Mouse (Mus musculus): ENCODE results near the gene Mllt10. TPM values are rescaled to one million over a fixed set of nuclear protein-coding genes. Genes with fewer than 3 reads are reported as not detected.
A peak's percentile ranks its signal among the peaks of the same experiment; 100 is the strongest.

Gene Mllt10
- polyA plus RNA-seq, 1 experiment from 2014 or later, result 65.3 TPM

DNA sequence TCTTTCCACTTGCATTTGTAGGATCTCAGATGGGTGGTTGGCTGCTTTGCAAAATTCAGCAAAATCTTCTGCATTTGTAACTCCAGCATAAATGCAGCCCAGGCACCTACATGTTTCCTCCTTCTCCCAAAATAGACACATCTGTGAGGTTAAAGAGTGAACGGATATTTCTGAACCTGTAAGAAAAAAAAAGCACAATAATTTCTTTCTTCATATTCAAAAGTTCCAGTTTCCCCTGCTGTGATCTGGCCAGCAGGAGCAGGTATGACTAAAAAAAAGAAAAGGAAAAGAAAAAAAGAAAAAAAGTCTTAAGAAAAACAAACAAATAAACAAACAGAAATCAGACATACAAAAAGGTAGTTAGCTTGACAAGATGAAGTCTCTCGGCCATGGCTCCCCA lies 5.0 kb upstream of the Mllt10 start:
- no peaks in the 10 kb centered on the region for H3K27me3 ChIP-seq (ENCODE audit: low read depth, poor library complexity, severe bottlenecking)
- H3K36me3 ChIP-seq, result no peaks in the 10 kb centered on the region
- 17% methylated on average over 2 of the region's 2 CpGs for WGBS
- DNase-seq (ENCODE audit: low spot score), result no peak
- H3K27ac ChIP-seq, result peak overlapping the region; percentile 100
- peak overlapping the region; percentile 90 for H3K4me3 ChIP-seq
- no peaks in the 10 kb centered on the region for H3K9me3 ChIP-seq (replicated peaks)
- peaks cover 51% of the 10 kb centered on the region for H3K4me1 ChIP-seq

GRCm38 (mm10) chr2:18050541-18050985 lies 4.5 kb upstream of the Mllt10 start:
- Histone ChIP-seq H3K9me3 (replicated peaks) (no peaks in the 10 kb centered on the region), H3K4me1 (peaks cover 51% of the 10 kb centered on the region), H3K27me3 (ENCODE audit: low read depth, poor library complexity, severe bottlenecking) (no peaks in the 10 kb centered on the region), H3K36me3 (no peaks in the 10 kb centered on the region), H3K4me3 (peak overlapping the region; percentile 90), H3K27ac (peak overlapping the region; percentile 100)
- no peak for DNase-seq (ENCODE audit: low spot score)
- 9% methylated on average over 10 of the region's 10 CpGs for WGBS

DNA sequence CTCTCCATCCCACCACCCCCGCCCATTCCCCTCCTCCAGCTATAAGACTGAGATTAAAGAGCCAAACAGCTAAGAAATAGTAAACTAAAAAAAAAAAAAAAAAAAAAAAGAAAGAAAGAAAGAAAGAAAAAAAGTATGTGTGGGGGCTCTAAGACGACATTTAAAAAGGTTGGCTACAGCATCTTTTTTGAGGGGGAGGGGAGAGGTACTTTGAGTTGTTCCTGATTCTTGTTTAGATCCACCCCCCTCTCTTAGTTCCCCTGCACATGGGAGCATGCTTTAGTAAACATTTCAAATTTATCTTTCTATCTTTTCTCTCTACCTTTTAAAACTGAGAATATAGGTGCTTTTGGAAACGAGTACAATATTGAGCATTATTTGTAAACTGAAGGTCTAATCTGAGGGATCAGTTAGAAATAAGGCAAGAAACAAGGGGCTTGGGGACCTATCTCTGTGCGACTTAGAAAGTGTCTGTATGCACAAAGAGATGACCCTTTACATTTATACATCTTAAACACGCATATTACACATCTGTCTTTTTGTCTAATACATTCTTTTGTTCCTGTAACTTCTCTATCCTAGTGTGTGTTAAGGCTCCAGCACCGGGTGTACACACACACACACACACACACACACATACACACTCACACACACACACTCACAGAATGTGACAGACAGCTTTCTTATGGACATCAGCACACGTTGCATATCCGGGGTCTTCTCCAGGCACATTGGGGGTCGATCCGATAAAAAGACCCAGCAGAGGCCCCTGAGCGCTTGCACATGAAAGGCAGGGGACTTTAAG lies 3.8 kb upstream of the Mllt10 start:
- no peaks in the 10 kb centered on the region for H3K36me3 ChIP-seq
- H3K9me3 ChIP-seq (replicated peaks), result no peaks in the 10 kb centered on the region
- 18% methylated on average over 11 of the region's 11 CpGs for WGBS
- H3K27me3 ChIP-seq (ENCODE audit: low read depth, poor library complexity, severe bottlenecking), result no peaks in the 10 kb centered on the region
- H3K4me3 ChIP-seq, result peak overlapping the region; percentile 90
- DNase-seq (ENCODE audit: low spot score), result no peak
- H3K4me1 ChIP-seq, result peaks cover 51% of the 10 kb centered on the region
- H3K27ac ChIP-seq, result peak overlapping the region; percentile 100

GRCm38 (mm10) chr2:18051831-18052170 lies 3.2 kb upstream of the Mllt10 start:
- no peak for DNase-seq (ENCODE audit: low spot score)
- H3K4me3 ChIP-seq, result peak overlapping the region; percentile 90; the same call in 1 of the 2 replicates
- H3K36me3 ChIP-seq, result no peaks in the 10 kb centered on the region
- peak overlapping the region; percentile 100 for H3K27ac ChIP-seq
- H3K9me3 ChIP-seq (replicated peaks), result no peaks in the 10 kb centered on the region
- H3K4me1 ChIP-seq, result peaks cover 51% of the 10 kb centered on the region
- WGBS, result 37% methylated on average over 3 of the region's 3 CpGs
- H3K27me3 ChIP-seq (ENCODE audit: low read depth, poor library complexity, severe bottlenecking), result no peaks in the 10 kb centered on the region

DNA sequence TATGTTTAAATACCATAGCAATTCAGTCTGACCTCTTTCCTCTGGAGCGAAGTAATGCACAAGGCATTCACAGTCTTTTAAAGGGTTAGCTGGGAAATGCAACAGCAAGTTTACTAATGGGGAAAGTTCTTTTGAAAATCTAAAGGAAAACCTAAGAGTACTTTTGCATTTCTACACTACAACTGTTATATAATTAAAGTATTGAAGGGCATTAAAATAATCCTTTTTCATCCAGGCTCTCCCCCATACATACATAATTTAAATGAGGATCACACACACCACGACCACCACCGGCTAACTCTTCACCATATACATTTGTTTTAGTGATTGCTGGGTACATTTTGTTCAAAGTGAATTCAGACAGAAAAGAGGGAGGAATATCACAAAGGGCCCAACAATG lies 2.5 kb upstream of the Mllt10 start:
- Histone ChIP-seq H3K36me3 (no peaks in the 10 kb centered on the region), H3K4me1 (peaks cover 51% of the 10 kb centered on the region), H3K27me3 (ENCODE audit: low read depth, poor library complexity, severe bottlenecking) (no peaks in the 10 kb centered on the region), H3K27ac (peak overlapping the region; percentile 98; the same call in 1 of the 2 replicates), H3K4me3 (no peak overlapping the region), H3K9me3 (replicated peaks) (no peaks in the 10 kb centered on the region)
- WGBS, result 63% methylated on average over 3 of the region's 3 CpGs
- no peak for DNase-seq (ENCODE audit: low spot score)

GRCm38 (mm10) chr2:18053243-18053950 lies 1.6 kb upstream of the Mllt10 start:
- 32% methylated on average over 1 of the region's 1 CpGs for WGBS
- peaks cover 54% of the 10 kb centered on the region for H3K4me1 ChIP-seq
- peak overlapping the region; percentile 98 for H3K27ac ChIP-seq

GRCm38 (mm10) chr2:18053951-18054530 lies 996 bp upstream of the Mllt10 start:
- no peak overlapping the region; the same call in 1 of the 2 replicates for H3K4me3 ChIP-seq
- peak overlapping the region; percentile 98 for H3K27ac ChIP-seq
- H3K27me3 ChIP-seq (ENCODE audit: low read depth, poor library complexity, severe bottlenecking), result no peaks in the 10 kb centered on the region
- H3K36me3 ChIP-seq, result no peaks in the 10 kb centered on the region
- DNase-seq (ENCODE audit: low spot score), result no peak
- no peaks in the 10 kb centered on the region for H3K9me3 ChIP-seq (replicated peaks)
- H3K4me1 ChIP-seq, result peaks cover 60% of the 10 kb centered on the region
- WGBS, result 26% methylated on average over 2 of the region's 2 CpGs

More at GRCm38 (mm10) chr2:18053243-18053950, 1.6 kb upstream of the Mllt10 start:
- Histone ChIP-seq H3K27me3 (ENCODE audit: low read depth, poor library complexity, severe bottlenecking) (no peaks in the 10 kb centered on the region), H3K4me3 (no peak overlapping the region), H3K36me3 (no peaks in the 10 kb centered on the region), H3K9me3 (replicated peaks) (no peaks in the 10 kb centered on the region)
- no peak for DNase-seq (ENCODE audit: low spot score)

DNA sequence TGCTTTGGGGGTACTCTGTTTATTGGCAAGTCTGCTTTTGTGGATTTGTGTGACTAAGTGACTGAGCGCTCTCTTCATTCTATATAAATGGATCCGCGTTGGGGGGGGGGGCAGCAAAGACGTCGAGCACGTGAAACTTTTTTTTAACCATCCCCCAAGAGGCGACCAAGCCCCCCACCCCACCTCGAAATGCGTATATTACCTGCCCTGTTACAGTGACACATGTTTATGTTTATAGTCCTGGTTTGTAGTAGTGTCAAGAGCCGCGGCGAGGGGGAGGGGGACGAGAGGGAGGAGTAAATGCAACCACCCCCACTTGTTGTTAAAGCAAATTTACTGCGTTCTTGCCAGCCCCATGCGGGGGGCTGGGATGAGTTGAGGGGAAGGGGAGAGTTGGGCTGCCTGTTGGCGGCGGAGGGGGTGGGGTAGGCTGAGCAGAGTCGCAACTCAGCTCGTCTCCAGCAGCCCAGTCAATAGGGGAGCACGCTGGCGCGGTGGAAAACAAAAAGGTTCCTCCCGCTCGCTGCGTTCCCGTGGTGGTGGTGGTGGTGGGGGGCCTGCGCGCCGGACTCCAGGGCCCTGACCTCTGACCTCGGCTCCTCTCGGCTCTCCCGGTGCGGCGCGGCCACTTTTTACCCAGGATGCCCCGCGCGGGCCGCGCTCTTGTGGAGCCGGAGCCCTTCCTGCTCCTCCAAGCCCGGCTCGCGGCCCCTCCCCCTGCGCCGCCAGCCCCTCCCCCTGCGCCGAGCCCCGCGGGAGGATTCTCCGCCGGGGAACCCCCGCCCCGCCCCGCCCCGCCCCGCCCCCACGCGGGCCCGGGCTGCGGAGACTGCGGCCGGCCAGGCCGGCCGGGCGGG lies 1.1 kb downstream of the Mllt10 start:
- H3K9me3 ChIP-seq (replicated peaks), result no peaks in the 10 kb centered on the region
- under 1% methylated on average over 58 of the region's 66 CpGs for WGBS
- peak overlapping the region; percentile 98 for H3K27ac ChIP-seq
- H3K36me3 ChIP-seq, result no peaks in the 10 kb centered on the region
- H3K27me3 ChIP-seq (ENCODE audit: low read depth, poor library complexity, severe bottlenecking), result no peaks in the 10 kb centered on the region
- H3K4me3 ChIP-seq, result peak overlapping the region; percentile 63
- peak; percentile 99 for DNase-seq (ENCODE audit: low spot score)
- peaks cover 49% of the 10 kb centered on the region for H3K4me1 ChIP-seq

DNA sequence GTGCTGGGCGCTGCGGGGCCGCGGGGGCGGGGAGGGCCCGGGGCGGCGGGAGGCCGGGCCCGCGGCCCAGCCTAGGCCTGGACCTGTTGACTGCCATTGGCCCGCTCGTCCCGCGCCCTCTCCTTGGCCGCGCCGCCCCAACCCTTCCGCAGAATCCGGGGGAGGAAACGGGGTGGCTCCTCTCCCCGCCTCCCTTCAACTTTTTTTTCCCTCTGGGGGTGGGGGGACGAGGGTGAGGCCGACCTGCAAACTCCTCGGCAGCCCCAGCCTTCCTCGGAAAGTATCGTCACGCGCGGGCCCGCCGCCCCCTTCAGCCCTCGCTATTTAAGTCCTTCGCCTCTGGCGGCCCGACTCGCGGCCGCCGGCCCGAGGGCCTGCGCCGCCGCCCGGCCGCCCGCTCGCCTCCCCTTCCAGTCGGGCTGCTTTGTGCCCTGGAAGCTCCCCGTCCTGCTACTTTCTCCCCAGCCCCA lies 1.8 kb downstream of the Mllt10 start:
- peak overlapping the region; percentile 63 for H3K4me3 ChIP-seq
- peak; percentile 93 for DNase-seq (ENCODE audit: low spot score)
- no peaks in the 10 kb centered on the region for H3K36me3 ChIP-seq
- H3K9me3 ChIP-seq (replicated peaks), result no peaks in the 10 kb centered on the region
- no peaks in the 10 kb centered on the region for H3K27me3 ChIP-seq (ENCODE audit: low read depth, poor library complexity, severe bottlenecking)
- peaks cover 43% of the 10 kb centered on the region for H3K4me1 ChIP-seq
- peak overlapping the region; percentile 98 for H3K27ac ChIP-seq
- 0% methylated on average over 41 of the region's 50 CpGs for WGBS

DNA sequence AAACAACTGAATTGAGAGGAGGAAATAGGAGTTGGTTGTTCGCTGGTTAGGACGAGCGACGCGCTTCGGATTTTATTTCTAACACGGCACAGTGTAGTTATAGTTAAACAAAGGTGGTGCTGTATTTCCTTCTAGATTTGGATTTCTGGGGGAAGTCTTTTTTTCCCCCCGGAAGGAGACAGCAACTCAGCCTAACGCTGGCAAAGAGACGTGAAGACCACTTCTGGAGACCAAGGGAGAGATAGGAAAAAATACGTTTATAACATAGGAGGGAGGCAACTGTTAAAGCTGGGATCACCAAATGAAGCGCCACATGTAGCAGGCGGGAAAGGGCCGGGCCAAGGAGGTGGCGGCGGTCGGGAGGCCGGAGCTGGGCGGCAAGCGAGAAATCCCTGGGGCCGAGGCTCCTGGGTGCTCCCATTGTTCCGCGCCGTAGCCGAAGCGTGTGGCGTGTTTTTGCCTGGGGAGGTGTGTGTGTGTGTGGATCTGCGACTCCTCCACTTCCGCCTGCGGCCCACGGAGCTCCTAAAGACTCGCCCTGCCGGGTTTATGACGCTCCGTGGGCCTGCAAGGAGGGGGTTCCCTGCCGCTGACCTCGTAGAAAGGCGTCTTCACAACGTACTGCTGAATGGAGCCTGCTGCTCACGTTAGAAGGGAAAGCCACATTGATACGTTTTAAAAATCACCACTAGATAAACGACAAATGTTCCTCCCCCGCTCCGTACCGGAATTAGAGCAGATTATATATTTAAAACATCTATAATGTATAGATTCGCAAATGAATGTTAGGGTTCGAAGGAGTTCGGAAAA lies 2.5 kb downstream of the Mllt10 start:
- no peaks in the 10 kb centered on the region for H3K36me3 ChIP-seq
- H3K27ac ChIP-seq, result peak overlapping the region; percentile 98
- peaks cover 40% of the 10 kb centered on the region for H3K4me1 ChIP-seq
- DNase-seq (ENCODE audit: low spot score), result peak; percentile 73
- H3K4me3 ChIP-seq, result peak overlapping the region; percentile 63
- H3K27me3 ChIP-seq (ENCODE audit: low read depth, poor library complexity, severe bottlenecking), result no peaks in the 10 kb centered on the region
- H3K9me3 ChIP-seq (replicated peaks), result no peaks in the 10 kb centered on the region
- WGBS, result under 1% methylated on average over 48 of the region's 48 CpGs

- Histone ChIP-seq H3K27me3 (ENCODE audit: low read depth, poor library complexity, severe bottlenecking) (no peaks in the 10 kb centered on the region), H3K27ac (peak overlapping the region; percentile 98), H3K9me3 (replicated peaks) (no peaks in the 10 kb centered on the region), H3K36me3 (no peaks in the 10 kb centered on the region), H3K4me3 (peak overlapping the region; percentile 63), H3K4me1 (peaks cover 38% of the 10 kb centered on the region)
- 18% methylated on average over 9 of the region's 9 CpGs for WGBS
- DNase-seq (ENCODE audit: low spot score), result no peak
Measured at GRCm38 (mm10) chr2:18058146-18058708, 3.2 kb downstream of the Mllt10 start.

All from limb, embryonic 10.5 days (tissue).